Mouse (Mus musculus): ENCODE results near the gene Cxcl9.
A peak's percentile ranks its signal among the peaks of the same experiment; 100 is the strongest.
"Not testable (repeated sequence)": the region's sequence is repeated elsewhere in the genome, so short reads cannot be mapped to it uniquely, and the experiment has no call there.

Gene Cxcl9

GRCm38 (mm10) chr5:92327929-92328328 lies at the start of gene Cxcl9:
TSS of gene Cxcl9 (minus strand) at chr5:92328079.
- no peak for DNase-seq (ENCODE audit: low spot score in 2 of 2)

DNA sequence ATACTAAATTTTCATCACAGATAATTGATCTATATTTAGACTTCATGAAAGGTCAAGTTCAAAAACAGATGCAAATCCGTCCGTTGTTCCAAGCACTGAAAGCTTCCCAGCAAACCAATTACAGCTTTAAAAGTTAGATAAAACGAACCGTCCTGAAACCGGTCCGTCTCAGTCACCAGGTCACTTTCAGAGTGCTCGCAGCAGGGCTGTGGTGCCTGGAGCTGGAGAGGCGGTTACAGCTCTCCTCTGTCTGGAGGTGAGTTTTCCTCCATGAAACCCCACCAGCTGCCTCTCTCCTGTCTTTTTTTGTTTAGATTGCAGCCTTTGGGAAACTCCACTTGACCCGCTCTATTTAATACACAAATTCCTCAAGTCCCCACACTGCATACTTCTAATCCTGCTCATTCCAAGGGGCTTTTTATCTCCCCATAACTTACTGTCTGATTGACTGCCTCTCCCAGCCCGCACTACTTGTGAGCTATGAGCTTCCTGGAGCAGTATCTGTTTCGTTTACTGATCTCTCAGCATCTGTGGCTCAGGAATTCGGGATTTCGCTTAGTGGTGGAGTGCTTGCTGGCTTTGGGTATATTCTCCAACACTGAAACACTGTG lies 49.0 kb upstream of the Cxcl9 start:
- DNase-seq (ENCODE audit: low spot score in 2 of 2) = no peak

DNA sequence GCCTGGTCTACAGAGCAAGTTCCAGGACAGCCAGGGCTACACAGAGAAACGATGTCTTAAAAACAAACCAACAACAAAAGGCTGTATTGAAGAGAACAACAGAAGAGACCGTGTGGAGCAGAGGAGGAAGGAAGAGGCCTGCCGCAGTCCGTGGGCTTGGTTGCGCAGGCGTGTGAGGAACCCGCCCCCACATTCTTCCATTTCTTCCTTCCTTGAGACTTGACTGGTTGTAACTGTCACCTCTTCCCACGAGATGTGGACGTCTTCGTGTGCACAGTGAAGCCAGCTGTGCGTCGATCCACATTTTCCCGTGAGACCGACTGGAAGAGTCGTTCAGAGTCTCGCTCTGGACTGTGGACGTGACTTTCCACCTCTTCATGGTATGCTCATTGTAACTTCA lies 47.5 kb upstream of the Cxcl9 start:
- DNase-seq (ENCODE audit: low spot score in 2 of 2) = no peak

DNA sequence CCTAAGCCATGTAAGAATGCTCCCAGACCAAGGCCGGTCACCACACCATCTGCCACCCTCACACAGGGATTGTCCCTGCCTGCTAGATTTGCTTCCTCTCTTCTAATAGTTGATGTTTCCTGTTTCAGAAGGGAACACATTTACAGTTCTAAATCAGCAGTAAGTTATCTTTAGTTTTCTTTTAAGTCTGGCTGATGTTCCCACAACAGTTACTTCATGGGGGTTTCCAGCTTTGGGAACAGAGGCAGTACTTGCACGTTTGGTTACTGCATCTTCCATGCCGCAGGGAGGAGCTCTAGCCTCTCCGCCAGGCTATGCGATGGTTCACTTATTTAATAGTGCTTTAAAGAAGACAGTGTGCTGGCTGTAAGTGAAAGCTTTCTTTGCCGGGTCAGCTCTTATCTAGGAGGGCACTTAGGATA lies 46.9 kb upstream of the Cxcl9 start:
- no peak for DNase-seq (ENCODE audit: low spot score in 2 of 2)

GRCm38 (mm10) chr5:92372605-92373004 lies 44.7 kb upstream of the Cxcl9 start:
- no peak for DNase-seq (ENCODE audit: low spot score in 2 of 2)

GRCm38 (mm10) chr5:92371361-92371976 lies 43.6 kb upstream of the Cxcl9 start:
- no peak for DNase-seq (ENCODE audit: low spot score in 2 of 2)

- DNase-seq (ENCODE audit: low spot score in 2 of 2) = no peak
Measured at GRCm38 (mm10) chr5:92370891-92371290, 43.0 kb upstream of the Cxcl9 start.

DNA sequence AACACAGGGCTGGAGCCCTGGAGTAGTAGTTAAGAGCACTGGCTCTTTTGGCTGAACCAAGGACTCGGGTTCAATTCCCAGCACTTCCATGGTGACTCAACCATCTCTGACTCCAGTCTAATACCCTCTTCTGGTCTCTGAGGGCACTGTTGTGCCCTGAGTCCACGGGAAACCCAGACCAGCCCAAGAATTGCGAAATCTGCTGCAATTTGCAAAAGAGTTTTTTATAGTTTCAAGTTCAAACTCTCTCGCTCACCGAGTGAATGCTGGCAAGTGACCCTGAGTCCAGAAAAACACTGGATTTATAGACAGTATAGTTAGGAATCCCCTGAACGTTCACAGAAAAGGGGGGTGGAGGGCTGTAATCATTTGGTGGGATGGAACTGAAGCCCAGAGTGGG lies 42.5 kb upstream of the Cxcl9 start:
- DNase-seq (ENCODE audit: low spot score in 2 of 2) = no peak

DNA sequence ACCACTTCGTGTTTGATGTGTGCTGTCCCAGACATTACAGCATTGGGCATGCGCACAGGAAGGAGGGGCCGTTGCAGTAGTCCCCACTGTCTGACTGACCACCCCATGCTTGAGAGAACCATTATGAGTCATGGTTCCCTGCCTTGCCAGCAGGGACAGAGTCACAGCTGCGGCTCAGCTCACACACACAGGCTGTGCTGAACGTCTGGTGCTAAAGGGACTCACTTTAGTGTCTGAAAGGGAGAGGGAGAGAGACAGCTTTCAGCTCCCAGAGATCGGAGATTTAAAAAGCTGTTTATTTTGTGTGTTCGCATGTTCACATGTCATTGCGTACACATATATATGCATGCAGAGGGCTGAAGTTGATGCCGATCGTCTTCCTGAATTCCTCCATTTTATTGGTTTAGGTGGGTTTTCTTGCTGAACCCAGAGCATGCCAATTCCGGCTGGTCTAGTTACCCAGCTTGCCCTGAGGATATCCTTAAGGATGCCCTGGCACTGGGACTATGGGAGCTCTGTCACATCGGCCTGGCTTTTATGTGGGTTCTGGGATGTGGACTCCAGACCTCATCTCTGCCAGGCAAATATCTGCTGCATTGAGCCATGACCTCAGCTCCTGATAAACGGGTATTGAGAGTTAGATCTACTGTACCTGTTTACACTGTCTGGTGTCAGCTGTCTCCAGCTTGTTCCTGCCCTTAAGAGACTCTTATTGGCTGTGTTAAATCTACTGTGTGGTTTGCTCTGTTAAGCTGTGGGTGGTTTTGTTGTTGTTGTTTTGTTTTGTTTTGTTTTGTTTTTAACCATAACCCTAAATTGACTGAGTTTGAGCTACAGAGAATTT lies 41.5 kb upstream of the Cxcl9 start:
- DNase-seq (ENCODE audit: low spot score in 2 of 2) = no peak

- no peak for DNase-seq (ENCODE audit: low spot score in 2 of 2)
Measured at GRCm38 (mm10) chr5:92368392-92368791, 40.5 kb upstream of the Cxcl9 start.

GRCm38 (mm10) chr5:92366565-92366964 lies 38.7 kb upstream of the Cxcl9 start:
- no peak for DNase-seq (ENCODE audit: low spot score in 2 of 2)

DNA sequence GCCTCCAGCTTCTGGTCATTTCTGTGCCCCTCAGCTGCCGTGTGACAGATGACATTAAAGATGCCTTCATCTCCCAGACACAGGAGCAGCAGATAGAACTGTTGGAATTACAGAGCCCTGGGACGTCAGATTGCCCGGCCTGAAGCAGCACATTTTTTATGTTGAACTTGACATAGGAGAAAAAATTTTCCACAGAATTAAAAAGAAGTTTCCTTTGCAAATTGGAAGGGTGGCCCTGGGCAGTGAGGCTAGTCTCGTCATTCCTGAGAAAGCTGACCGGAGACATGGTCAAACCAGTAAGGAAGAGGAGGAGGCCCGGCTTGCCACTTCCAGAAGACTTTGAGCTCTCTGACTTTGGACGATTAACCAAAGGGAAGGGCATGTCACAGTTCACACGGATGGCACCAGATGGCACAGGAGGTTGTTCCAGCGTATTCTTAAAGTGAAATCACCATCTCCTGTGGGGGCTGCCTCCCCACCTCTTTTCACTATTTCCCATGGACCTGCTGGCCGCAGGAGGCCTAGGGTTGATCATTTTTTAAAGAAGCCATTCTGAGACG lies 37.3 kb upstream of the Cxcl9 start:
- DNase-seq (ENCODE audit: low spot score in 2 of 2) = no peak

DNA sequence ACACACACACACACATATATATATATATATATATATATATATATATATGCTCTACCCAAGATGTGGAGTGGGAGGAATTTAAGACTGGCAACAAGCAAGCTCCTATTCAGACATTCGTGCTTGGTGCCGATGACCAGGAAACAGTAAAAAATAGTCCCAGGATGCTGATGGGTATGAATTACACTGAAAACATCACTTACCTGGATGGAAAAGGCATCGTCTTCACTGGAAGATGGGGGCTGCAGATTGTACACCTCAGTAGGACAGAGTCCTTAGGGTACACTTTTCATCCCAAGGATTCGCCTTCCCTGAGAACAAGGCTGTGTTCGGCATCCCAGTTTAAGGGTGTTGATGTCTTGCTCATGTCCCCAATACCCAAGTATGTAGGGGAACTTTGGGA lies 36.1 kb upstream of the Cxcl9 start:
- no peak for DNase-seq (ENCODE audit: low spot score in 2 of 2)

DNA sequence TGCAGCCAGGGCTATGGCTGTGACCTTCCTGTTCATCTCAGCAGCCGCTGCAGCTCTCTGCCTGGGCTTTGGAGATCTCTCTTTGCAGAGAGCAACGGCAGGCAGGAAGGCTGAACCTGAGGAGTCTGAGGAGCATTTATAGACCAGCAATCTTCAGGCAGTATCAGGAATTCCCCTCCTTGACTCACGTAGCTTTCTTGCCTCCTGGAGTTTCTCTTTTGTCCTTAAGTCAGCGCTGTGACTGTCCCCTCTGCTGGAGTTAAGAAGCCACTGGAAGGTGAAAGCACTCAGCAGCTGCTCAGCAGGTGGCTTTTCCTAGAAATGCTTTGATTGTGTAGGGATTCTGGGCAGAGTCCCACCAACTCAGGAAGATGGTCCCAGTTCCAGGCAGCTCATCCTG lies 35.3 kb upstream of the Cxcl9 start:
- no peak for DNase-seq (ENCODE audit: low spot score in 2 of 2)

- DNase-seq (ENCODE audit: low spot score in 2 of 2) = no peak
Measured at GRCm38 (mm10) chr5:92358767-92359455, 31.0 kb upstream of the Cxcl9 start.

DNA sequence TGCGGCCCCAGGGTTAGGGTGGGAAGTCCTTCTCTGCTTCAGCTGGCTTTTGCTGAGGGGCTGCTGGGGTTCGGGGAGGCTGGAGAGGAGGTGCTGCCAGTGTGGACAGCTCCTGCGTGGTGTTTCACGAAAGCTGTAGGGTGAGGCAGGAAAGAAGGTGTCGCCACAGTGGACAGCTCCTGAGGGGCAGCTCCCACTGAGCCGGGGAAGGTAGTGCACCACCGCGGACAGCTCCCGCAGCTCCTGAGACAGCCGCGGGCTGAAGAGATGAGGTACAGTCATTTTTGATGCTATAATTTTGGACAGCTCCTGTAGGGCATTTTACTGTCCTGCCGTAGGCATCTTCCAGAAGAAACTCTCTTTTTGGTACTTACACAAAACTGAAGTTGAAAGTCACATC lies 30.2 kb upstream of the Cxcl9 start:
- peak in 1 of 2 experiments; percentile 44 for DNase-seq (ENCODE audit: low spot score in 2 of 2)

DNA sequence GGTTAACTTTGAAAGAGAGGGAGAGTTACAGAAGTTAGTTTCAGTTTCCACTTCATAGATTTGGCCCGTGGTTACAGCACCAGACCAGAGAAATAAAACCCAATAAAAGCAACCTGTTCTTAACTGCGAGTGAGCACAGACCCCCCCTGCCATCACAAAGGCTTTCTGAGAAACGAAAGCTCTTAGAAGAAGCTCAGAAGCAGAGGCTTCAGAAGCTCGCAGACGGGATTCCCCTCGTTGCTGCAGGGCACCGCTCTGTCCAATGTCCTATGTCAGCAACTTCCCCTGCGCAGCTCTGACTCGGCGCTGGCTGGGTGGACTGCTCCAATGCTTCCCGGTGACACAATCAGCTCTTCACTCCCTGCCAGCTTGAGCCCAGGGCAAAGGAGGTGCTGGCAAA lies 25.6 kb upstream of the Cxcl9 start:
- DNase-seq (ENCODE audit: low spot score in 2 of 2) = no peak

- not testable (repeated sequence) for DNase-seq (ENCODE audit: low spot score in 2 of 2)
Measured at GRCm38 (mm10) chr5:92352716-92353115, 24.8 kb upstream of the Cxcl9 start.

DNA sequence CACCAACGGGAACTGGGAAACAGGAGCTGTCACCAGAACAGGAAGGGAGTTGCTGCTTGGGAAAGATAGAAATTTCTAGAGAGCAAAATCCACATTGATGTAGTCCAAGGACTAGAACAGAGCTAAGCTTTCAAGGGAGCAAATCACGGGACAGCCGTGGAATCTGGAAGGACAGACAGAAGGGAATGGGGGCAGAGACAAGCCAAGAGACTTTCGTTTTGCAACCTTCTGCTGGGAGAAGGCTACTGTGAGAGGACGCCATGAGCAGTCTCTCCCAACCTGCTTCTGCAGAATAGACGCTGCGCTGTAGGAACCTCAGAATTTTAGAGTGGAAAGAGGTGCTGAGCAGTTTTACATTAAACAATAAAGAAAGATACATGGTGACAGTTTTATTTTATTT lies 21.9 kb upstream of the Cxcl9 start:
- no peak for DNase-seq (ENCODE audit: low spot score in 2 of 2)

DNA sequence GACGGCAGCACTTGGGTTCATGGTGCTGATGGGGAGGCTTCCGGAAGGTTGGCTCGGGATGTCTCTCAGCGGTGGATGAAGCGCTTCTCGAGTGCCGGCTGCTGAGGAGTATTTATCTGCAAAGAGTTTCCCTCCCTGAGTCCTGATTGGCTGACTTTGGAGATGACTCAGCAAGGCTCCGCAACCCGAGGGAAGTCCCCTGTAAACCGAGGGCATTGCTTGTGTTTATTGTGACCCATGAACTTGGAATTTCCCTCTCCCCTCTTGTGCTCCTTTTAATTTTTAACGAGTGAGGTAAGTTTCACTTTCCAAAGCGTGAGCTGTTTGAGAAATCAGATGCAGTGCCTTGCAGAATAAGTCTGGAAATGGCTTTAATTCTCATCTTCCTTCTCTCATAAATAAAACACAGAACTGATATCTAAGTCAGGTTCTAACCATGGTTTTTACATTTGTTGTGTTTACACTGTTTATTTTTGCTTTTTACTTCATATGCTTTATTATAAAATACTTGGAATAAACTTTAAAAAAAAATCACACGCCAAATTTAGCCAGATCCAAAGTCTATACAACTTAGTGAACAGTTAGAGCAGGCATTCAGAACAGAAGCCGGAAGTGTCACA lies 21.0 kb upstream of the Cxcl9 start, which contains the start of gene Cxcl10:
TSS of gene Cxcl10 (minus strand) at position 96 of the 620 bp plus-strand sequence.
- no peak for DNase-seq (ENCODE audit: low spot score in 2 of 2)

DNA sequence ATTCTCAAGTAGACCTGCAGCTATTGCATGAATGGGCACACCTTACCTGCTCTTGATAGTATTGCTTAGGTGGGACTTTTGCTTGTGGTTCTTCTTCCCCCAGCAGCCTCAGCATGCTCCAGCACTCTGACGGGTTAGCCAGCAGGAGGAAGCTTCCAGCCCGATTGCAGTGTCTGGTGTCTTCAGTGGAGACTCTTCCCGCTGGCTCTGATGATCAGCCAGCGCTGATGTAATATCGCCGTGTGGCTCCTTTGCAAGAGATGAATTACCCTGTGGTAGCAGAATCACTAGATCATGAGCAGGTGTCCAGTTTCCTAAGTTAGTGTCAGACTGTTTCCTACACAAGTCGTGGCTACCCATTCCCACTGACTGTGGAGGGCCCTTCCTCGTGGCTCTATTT lies 17.1 kb upstream of the Cxcl9 start:
- no peak for DNase-seq (ENCODE audit: low spot score in 2 of 2)
